Mouse (Mus musculus): ENCODE results near the gene Inafm1.
A peak's percentile ranks its signal among the peaks of the same experiment; 100 is the strongest.
"Not testable (repeated sequence)": the region's sequence is repeated elsewhere in the genome, so short reads cannot be mapped to it uniquely, and the experiment has no call there.

Gene Inafm1

GRCm38 (mm10) chr7:16273081-16273765 lies at the start of gene Inafm1:
Gene Inafm1, minus strand, starts transcription at chr7:16273617.
- DNase-seq (ENCODE audit: low spot score) = peak; percentile 92

- no peak for DNase-seq (ENCODE audit: low spot score)
These were observed 47.1 kb upstream of the Inafm1 start for GRCm38 (mm10) chr7:16320479-16320878.

- DNase-seq (ENCODE audit: low spot score) = no peak
These were observed 45.8 kb upstream of the Inafm1 start for GRCm38 (mm10) chr7:16319216-16319615.

GRCm38 (mm10) chr7:16317094-16317493 lies 43.7 kb upstream of the Inafm1 start:
- no peak for DNase-seq (ENCODE audit: low spot score)

- DNase-seq (ENCODE audit: low spot score) = no peak
These were observed 41.9 kb upstream of the Inafm1 start for GRCm38 (mm10) chr7:16315222-16315759.

- no peak for DNase-seq (ENCODE audit: low spot score)
These were observed 40.9 kb upstream of the Inafm1 start for GRCm38 (mm10) chr7:16314221-16314775.

GRCm38 (mm10) chr7:16313481-16314220 lies 40.2 kb upstream of the Inafm1 start:
- peak; percentile 89 for DNase-seq (ENCODE audit: low spot score)

- peak; percentile 89 for DNase-seq (ENCODE audit: low spot score)
These were observed 39.4 kb upstream of the Inafm1 start for GRCm38 (mm10) chr7:16312672-16313311.

GRCm38 (mm10) chr7:16312011-16312671 lies 38.7 kb upstream of the Inafm1 start:
- DNase-seq (ENCODE audit: low spot score) = peak; percentile 64

GRCm38 (mm10) chr7:16311453-16312004 lies 38.1 kb upstream of the Inafm1 start:
- peak; percentile 47 for DNase-seq (ENCODE audit: low spot score)

- DNase-seq (ENCODE audit: low spot score) = peak; percentile 63
These were observed 37.4 kb upstream of the Inafm1 start for GRCm38 (mm10) chr7:16310521-16311452.

GRCm38 (mm10) chr7:16310020-16310520 lies 36.7 kb upstream of the Inafm1 start:
- peak; percentile 90 for DNase-seq (ENCODE audit: low spot score)

GRCm38 (mm10) chr7:16309318-16310019 lies 36.1 kb upstream of the Inafm1 start:
- peak; percentile 93 for DNase-seq (ENCODE audit: low spot score)

- DNase-seq (ENCODE audit: low spot score) = no peak
These were observed 35.3 kb upstream of the Inafm1 start for GRCm38 (mm10) chr7:16308555-16309317.

GRCm38 (mm10) chr7:16308093-16308492 lies 34.7 kb upstream of the Inafm1 start, which contains the start of gene Bbc3:
Gene Bbc3, plus strand, starts transcription at chr7:16308393.
- not testable (repeated sequence) for DNase-seq (ENCODE audit: low spot score)

GRCm38 (mm10) chr7:16307141-16307540 lies 33.7 kb upstream of the Inafm1 start:
- DNase-seq (ENCODE audit: low spot score) = not testable (repeated sequence)

GRCm38 (mm10) chr7:16299419-16300035 lies 26.1 kb upstream of the Inafm1 start:
- DNase-seq (ENCODE audit: low spot score) = peak; percentile 91

GRCm38 (mm10) chr7:16298927-16299326 lies 25.5 kb upstream of the Inafm1 start:
- DNase-seq (ENCODE audit: low spot score) = no peak

Data from testis, postnatal 10 days (tissue).